Mouse (Mus musculus) right cerebral cortex, adult 2 months (tissue): ENCODE results near the gene Gm21866.
"Not testable (repeated sequence)": the region's sequence is repeated elsewhere in the genome, so short reads cannot be mapped to it uniquely, and the experiment has no call there.

Experiments
- DNase-seq, 2 experiments: peaks; one replicate each; pipeline ENCODE4 v3.0.0; 2021 to 2022; ENCODE audit warnings: low spot score in 2 of 2

The Gm21866 gene

DNA sequence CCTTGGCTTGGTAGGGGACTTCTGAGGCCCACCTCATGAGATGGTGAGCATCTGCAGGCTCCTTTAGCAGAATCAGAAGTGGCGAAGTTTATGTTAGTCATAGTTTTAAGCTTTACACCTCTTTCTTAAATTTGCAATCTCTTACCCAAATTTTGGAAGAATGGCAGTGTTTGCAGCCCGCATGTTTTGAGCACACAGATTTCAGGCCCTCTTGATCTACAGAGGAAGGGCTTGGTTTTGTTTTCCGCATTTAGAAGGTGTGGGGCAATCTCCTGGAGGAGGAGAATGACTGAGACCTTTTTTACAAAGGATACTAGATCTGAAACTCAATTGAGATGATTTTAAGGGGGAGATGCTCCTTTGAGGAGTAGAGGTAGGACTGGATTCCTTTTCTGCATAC, at the start of gene Gm21866:
Gene Gm21866 (minus strand): TSS at position 101 of the 400 bp plus-strand sequence.
- DNase-seq = not testable (repeated sequence)

DNA sequence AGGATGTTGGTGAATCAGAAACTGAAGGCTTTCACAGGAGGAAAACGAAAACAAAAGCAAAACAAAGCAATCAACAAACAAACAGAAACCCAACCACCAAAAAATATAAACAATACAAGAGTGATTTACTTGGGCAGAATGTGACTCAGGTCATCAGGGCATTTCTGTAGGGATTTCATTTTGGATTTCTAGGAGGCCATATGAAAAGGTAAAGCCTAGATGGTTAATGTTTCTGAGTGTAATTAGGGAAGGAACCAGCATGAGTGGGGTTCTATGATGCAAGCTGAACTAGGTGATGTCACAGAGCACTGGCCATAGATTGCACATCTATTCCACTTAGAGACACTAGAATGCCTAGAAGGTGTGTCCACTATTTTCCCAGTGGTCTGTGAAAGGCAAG, 28.3 kb upstream of the Gm21866 start, which contains the start of gene Gm20773:
Gene Gm20773 (plus strand): TSS at position 301 of the 400 bp plus-strand sequence.
- not testable (repeated sequence) for DNase-seq
